Mouse (Mus musculus): ENCODE measurements around the gene Dct. TPM values are rescaled to one million over a fixed set of nuclear protein-coding genes. Genes with fewer than 3 reads are reported as not detected.
A peak's percentile ranks its signal among the peaks of the same experiment; 100 is the strongest.

The Dct gene
- polyA plus RNA-seq, 1 experiment from 2014 or later = 0.80 TPM

GRCm38 (mm10) chr14:118013237-118013636 lies 38.8 kb downstream of the Dct start:
- no peak overlapping the region for H3K9ac ChIP-seq
- DNase-seq (ENCODE audit: low spot score) (no peak), ATAC-seq (ENCODE audit: low FRiP score) (no peak)
- H3K27me3 ChIP-seq (ENCODE audit: control insufficient read depth, insufficient read depth, low read length) = no peaks in the 10 kb centered on the region
- no peaks in the 10 kb centered on the region for H3K36me3 ChIP-seq (replicated peaks; ENCODE audit: control insufficient read depth, insufficient read depth)
- H3K27ac ChIP-seq = no peak overlapping the region
- H3K4me1 ChIP-seq (replicated peaks; ENCODE audit: control insufficient read depth, insufficient read depth, low read length) = no peaks in the 10 kb centered on the region
- 67% methylated on average over 8 of the region's 8 CpGs for WGBS
- no peak overlapping the region for H3K4me2 ChIP-seq (replicated peaks)
- no peak overlapping the region for H3K4me3 ChIP-seq (replicated peaks; ENCODE audit: low read length)
- H3K9me3 ChIP-seq (ENCODE audit: control insufficient read depth, low read length) = no peaks in the 10 kb centered on the region

- no peak for DNase-seq (ENCODE audit: low spot score)
- no peak overlapping the region for H3K27ac ChIP-seq
- no peak overlapping the region for H3K9ac ChIP-seq
- H3K36me3 ChIP-seq (replicated peaks; ENCODE audit: control insufficient read depth, insufficient read depth) = no peaks in the 10 kb centered on the region
- H3K4me2 ChIP-seq (replicated peaks) = no peak overlapping the region
- H3K9me3 ChIP-seq (ENCODE audit: control insufficient read depth, low read length) = no peaks in the 10 kb centered on the region
- WGBS = 77% methylated on average over 9 of the region's 9 CpGs
- H3K4me3 ChIP-seq (replicated peaks; ENCODE audit: low read length) = no peak overlapping the region
- no peaks in the 10 kb centered on the region for H3K27me3 ChIP-seq (ENCODE audit: control insufficient read depth, insufficient read depth, low read length)
- H3K4me1 ChIP-seq (replicated peaks; ENCODE audit: control insufficient read depth, insufficient read depth, low read length) = no peaks in the 10 kb centered on the region
- ATAC-seq (ENCODE audit: low FRiP score) = no peak
Measured at GRCm38 (mm10) chr14:118009541-118009940, 42.5 kb downstream of the Dct start.

GRCm38 (mm10) chr14:118005697-118006096 lies 46.3 kb downstream of the Dct start:
- Histone ChIP-seq H3K27ac (no peak overlapping the region), H3K9me3 (ENCODE audit: control insufficient read depth, low read length) (no peaks in the 10 kb centered on the region), H3K36me3 (replicated peaks; ENCODE audit: control insufficient read depth, insufficient read depth) (no peaks in the 10 kb centered on the region), H3K4me2 (replicated peaks) (no peak overlapping the region), H3K4me3 (replicated peaks; ENCODE audit: low read length) (no peak overlapping the region), H3K27me3 (ENCODE audit: control insufficient read depth, insufficient read depth, low read length) (0 out of 2 replicates have a peak, but pooled peaks cover under 1% of the 10 kb centered on the region), H3K9ac (no peak overlapping the region), H3K4me1 (replicated peaks; ENCODE audit: control insufficient read depth, insufficient read depth, low read length) (peaks cover 14% of the 10 kb centered on the region)
- DNase-seq (ENCODE audit: low spot score) = peak; percentile 86
- ATAC-seq (ENCODE audit: low FRiP score) = peak; percentile 38; the same call in 1 of the 2 replicates
- WGBS = 19% methylated on average over 5 of the region's 5 CpGs

DNA sequence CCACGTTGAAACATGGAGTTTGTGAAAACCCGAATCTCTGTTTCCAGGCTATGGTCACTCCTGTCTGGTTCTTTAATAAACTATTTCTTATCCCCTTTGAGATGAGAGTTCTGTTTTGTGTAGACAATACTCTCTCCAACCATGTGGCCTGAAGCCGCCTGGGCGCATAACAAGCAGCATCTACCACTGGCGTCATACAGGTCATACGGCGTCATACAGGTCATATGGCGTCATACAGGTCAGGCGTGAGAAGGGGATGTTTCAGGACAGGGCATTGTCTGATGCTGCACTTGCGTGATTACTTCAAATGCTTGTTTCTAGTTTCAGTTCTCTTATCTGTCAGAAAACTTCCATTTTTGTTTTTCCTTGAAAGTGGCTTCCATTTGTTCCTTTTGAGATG lies 47.6 kb downstream of the Dct start:
- Histone ChIP-seq H3K4me1 (replicated peaks; ENCODE audit: control insufficient read depth, insufficient read depth, low read length) (peaks cover 14% of the 10 kb centered on the region), H3K9ac (no peak overlapping the region), H3K4me2 (replicated peaks) (no peak overlapping the region), H3K4me3 (replicated peaks; ENCODE audit: low read length) (no peak overlapping the region), H3K27ac (no peak overlapping the region), H3K36me3 (replicated peaks; ENCODE audit: control insufficient read depth, insufficient read depth) (no peaks in the 10 kb centered on the region), H3K9me3 (ENCODE audit: control insufficient read depth, low read length) (no peaks in the 10 kb centered on the region), H3K27me3 (ENCODE audit: control insufficient read depth, insufficient read depth, low read length) (peaks cover 6% of the 10 kb centered on the region; the same call in 1 of the 2 replicates)
- WGBS = 93% methylated on average over 10 of the region's 10 CpGs
- no peak for DNase-seq (ENCODE audit: low spot score)
- no peak for ATAC-seq (ENCODE audit: low FRiP score)

DNA sequence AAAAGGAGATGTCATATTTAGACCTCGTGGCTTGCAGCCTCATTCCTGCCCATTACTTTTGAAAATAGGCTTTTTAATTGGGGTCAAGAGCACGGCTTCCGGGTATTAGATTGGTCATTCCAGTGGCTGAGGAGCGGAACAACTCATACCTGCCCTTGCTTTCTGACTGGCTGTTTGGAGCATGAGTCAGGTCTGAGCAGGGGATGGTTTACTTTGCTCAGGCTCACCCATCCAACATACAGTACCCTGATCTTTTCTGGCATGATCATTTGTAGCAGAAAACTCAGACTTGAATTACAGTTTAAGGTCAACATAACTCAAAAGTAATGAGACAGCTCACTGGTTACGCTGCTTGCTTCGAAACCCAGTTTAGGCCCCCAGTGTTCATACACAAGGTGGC lies 58.2 kb downstream of the Dct start:
- no peak for DNase-seq (ENCODE audit: low spot score)
- 91% methylated on average over 6 of the region's 6 CpGs for WGBS

DNA sequence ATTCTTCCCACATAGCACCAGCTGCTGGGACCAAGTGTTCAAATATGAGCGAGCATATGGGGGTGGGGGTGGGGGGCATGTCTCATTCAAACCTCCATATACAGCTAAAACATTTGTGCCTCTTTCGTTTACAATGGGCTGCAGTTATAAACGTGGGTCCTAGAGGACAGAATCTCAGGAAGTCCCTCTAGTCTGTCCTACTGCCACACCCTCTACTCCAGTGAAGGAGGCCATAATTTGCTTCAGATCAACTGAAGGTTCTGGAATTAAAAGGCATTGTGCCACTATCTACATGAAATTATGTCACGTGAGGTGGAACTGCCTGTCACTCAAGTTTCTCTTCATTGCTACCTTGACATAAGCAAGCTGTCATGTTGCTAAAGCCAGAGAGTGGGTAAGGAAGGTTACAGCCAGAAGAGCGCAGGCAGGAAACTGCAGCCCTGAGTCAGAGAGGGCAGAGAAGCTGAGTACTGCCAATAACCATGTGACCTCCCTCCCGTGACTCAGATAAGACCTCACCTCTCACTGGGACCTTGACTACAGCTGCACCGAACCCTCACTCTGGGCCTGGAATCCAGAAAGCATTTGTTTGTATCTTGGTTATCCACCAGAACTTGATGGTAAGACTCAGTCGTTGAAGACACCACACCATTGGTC lies 59.3 kb downstream of the Dct start:
- Histone ChIP-seq H3K4me1 (replicated peaks; ENCODE audit: control insufficient read depth, insufficient read depth, low read length) (0 out of 2 replicates have a peak, but pooled peaks cover 4% of the 10 kb centered on the region), H3K4me3 (replicated peaks; ENCODE audit: low read length) (no peak overlapping the region), H3K4me2 (replicated peaks) (no peak overlapping the region), H3K27ac (no peak overlapping the region), H3K9ac (no peak overlapping the region), H3K9me3 (ENCODE audit: control insufficient read depth, low read length) (no peaks in the 10 kb centered on the region), H3K36me3 (replicated peaks; ENCODE audit: control insufficient read depth, insufficient read depth) (no peaks in the 10 kb centered on the region), H3K27me3 (ENCODE audit: control insufficient read depth, insufficient read depth, low read length) (no peaks in the 10 kb centered on the region)
- ATAC-seq (ENCODE audit: low FRiP score) (no peak), DNase-seq (ENCODE audit: low spot score) (no peak)
- 77% methylated on average over 8 of the region's 8 CpGs for WGBS

More for the DNA sequence above, 58.2 kb downstream of the Dct start:
- H3K4me2 ChIP-seq (replicated peaks) = no peak overlapping the region
- H3K27ac ChIP-seq = no peak overlapping the region
- no peaks in the 10 kb centered on the region for H3K36me3 ChIP-seq (replicated peaks; ENCODE audit: control insufficient read depth, insufficient read depth)
- no peak for ATAC-seq (ENCODE audit: low FRiP score)
- 0 out of 2 replicates have a peak, but pooled peaks cover 4% of the 10 kb centered on the region for H3K4me1 ChIP-seq (replicated peaks; ENCODE audit: control insufficient read depth, insufficient read depth, low read length)
- no peaks in the 10 kb centered on the region for H3K9me3 ChIP-seq (ENCODE audit: control insufficient read depth, low read length)
- no peak overlapping the region for H3K9ac ChIP-seq
- no peaks in the 10 kb centered on the region for H3K27me3 ChIP-seq (ENCODE audit: control insufficient read depth, insufficient read depth, low read length)
- H3K4me3 ChIP-seq (replicated peaks; ENCODE audit: low read length) = no peak overlapping the region

GRCm38 (mm10) chr14:117990203-117990602 lies 61.8 kb downstream of the Dct start:
- H3K4me1 ChIP-seq (replicated peaks; ENCODE audit: control insufficient read depth, insufficient read depth, low read length) = 0 out of 2 replicates have a peak, but pooled peaks cover 4% of the 10 kb centered on the region
- DNase-seq (ENCODE audit: low spot score) (no peak), ATAC-seq (ENCODE audit: low FRiP score) (no peak)
- no peak overlapping the region for H3K27ac ChIP-seq
- H3K4me2 ChIP-seq (replicated peaks) = no peak overlapping the region
- H3K27me3 ChIP-seq (ENCODE audit: control insufficient read depth, insufficient read depth, low read length) = no peaks in the 10 kb centered on the region
- no peaks in the 10 kb centered on the region for H3K9me3 ChIP-seq (ENCODE audit: control insufficient read depth, low read length)
- H3K4me3 ChIP-seq (replicated peaks; ENCODE audit: low read length) = no peak overlapping the region
- 78% methylated on average over 8 of the region's 8 CpGs for WGBS
- no peak overlapping the region for H3K9ac ChIP-seq
- no peaks in the 10 kb centered on the region for H3K36me3 ChIP-seq (replicated peaks; ENCODE audit: control insufficient read depth, insufficient read depth)

GRCm38 (mm10) chr14:117988444-117988843 lies 63.6 kb downstream of the Dct start:
- Histone ChIP-seq H3K4me3 (replicated peaks; ENCODE audit: low read length) (no peak overlapping the region), H3K4me1 (replicated peaks; ENCODE audit: control insufficient read depth, insufficient read depth, low read length) (0 out of 2 replicates have a peak, but pooled peaks cover 4% of the 10 kb centered on the region), H3K27ac (no peak overlapping the region), H3K27me3 (ENCODE audit: control insufficient read depth, insufficient read depth, low read length) (no peaks in the 10 kb centered on the region), H3K36me3 (replicated peaks; ENCODE audit: control insufficient read depth, insufficient read depth) (no peaks in the 10 kb centered on the region), H3K4me2 (replicated peaks) (no peak overlapping the region), H3K9ac (no peak overlapping the region), H3K9me3 (ENCODE audit: control insufficient read depth, low read length) (no peaks in the 10 kb centered on the region)
- ATAC-seq (ENCODE audit: low FRiP score) (no peak), DNase-seq (ENCODE audit: low spot score) (no peak)
- 90% methylated on average over 10 of the region's 10 CpGs for WGBS

GRCm38 (mm10) chr14:117981532-117981931 lies 70.5 kb downstream of the Dct start:
- H3K4me1 ChIP-seq (replicated peaks; ENCODE audit: control insufficient read depth, insufficient read depth, low read length) = no peaks in the 10 kb centered on the region
- 0 out of 2 replicates have a peak, but pooled peaks cover 6% of the 10 kb centered on the region for H3K9me3 ChIP-seq (ENCODE audit: control insufficient read depth, low read length)
- ATAC-seq (ENCODE audit: low FRiP score) (no peak), DNase-seq (ENCODE audit: low spot score) (no peak)
- H3K4me3 ChIP-seq (replicated peaks; ENCODE audit: low read length) = no peak overlapping the region
- H3K9ac ChIP-seq = no peak overlapping the region
- 92% methylated on average over 10 of the region's 10 CpGs for WGBS
- H3K4me2 ChIP-seq (replicated peaks) = no peak overlapping the region
- no peaks in the 10 kb centered on the region for H3K27me3 ChIP-seq (ENCODE audit: control insufficient read depth, insufficient read depth, low read length)
- no peak overlapping the region for H3K27ac ChIP-seq
- no peaks in the 10 kb centered on the region for H3K36me3 ChIP-seq (replicated peaks; ENCODE audit: control insufficient read depth, insufficient read depth)

Measured in hindbrain, embryonic 14.5 days (tissue).